Mouse (Mus musculus): Measurements from ENCODE around the gene Mia3.
A peak's percentile ranks its signal among the peaks of the same experiment; 100 is the strongest.
"Not testable (repeated sequence)": the region's sequence is repeated elsewhere in the genome, so short reads cannot be mapped to it uniquely, and the experiment has no call there.

Gene Mia3

DNA sequence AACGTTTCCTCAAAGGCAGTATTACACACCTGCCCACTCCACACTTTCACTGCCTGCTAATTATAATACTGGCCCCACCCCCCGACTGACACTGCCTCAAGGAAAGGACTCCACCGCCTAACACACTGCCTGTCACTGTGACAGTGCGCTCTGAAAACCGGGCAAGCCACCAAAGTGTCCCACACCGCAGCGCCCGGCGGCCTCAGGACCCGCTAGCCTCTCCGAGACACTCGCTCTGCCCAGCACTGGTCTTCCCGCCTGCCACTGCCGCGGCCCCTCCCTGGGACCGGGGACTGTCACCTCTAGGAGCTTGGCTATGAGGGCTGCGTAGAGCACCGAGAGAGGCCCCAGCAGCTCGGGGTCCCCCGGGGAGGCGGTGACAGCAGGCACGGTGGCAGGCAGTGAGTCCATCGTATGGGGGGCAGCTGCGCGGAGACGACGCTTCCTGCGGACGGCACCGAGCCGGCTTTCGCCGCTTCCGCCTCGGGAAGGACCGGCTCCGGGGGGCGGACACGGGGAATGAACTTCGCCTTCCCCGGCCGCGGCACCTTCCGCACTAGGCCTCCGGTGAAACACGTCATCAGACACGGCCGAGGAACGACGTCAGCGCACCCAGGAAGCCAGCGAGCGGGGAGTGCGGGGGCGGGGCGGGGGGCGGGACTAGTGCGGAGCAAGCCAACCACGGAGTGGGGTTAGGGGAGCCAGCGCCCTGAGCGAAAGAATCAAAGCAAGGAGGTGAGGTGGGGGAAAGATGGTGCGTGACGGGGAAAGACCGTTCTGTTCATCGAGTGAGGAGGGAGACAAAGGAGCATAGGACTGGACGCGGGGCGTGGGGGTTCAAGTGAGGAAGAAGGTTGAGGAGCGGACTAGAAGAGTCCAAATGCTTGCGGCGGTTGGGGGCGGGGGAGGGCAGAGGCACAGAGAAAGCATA, 24.2 kb downstream of the Mia3 start:
- peak; percentile 97 for DNase-seq (ENCODE audit: low read depth, low spot score)

GRCm38 (mm10) chr1:183342902-183343301, 26.5 kb downstream of the Mia3 start:
- not testable (repeated sequence) for DNase-seq (ENCODE audit: low read depth, low spot score)

GRCm38 (mm10) chr1:183327171-183327570, 42.2 kb downstream of the Mia3 start:
- DNase-seq (ENCODE audit: low read depth, low spot score) = no peak

DNA sequence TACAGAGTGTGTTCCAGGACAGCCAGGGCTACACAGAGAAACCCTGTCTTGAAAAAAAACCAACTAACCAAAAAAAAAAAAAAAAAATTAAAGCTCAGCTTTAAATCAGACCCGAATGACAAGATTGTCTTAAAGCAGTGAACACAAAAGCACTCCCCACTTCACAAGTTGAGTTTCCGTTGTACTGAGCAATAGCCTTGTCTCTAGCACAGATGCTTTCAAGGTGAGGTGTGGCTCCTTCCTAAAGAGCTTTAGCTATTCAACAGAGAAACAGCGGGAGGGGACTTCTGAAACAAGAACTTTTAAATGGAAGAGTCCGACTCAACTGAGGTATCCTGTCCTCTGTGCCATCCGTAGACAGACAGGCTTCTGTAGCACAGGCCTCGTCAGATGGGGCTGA, 44.9 kb downstream of the Mia3 start:
- DNase-seq (ENCODE audit: low read depth, low spot score) = no peak

DNA sequence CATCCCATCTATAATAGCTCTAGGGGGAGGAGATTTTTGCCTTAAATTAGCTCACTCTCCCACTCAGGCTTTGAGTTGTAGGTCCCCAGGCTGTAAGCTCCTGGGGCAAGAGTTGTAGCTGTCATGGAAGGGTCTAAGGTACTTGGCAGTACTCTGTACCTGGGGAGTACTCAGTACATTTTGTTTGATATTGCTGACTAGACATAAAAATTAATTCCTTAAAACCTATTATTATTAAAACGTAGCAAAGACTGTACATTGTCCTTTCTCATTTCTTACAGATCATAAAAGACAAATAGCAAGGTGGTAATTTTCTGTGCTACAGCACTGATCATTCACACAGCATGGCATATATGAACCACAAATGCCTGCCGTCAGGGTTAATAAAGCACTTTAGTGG, 45.4 kb downstream of the Mia3 start:
- no peak for DNase-seq (ENCODE audit: low read depth, low spot score)

GRCm38 (mm10) chr1:183322496-183322895, 46.9 kb downstream of the Mia3 start:
- not testable (repeated sequence) for DNase-seq (ENCODE audit: low read depth, low spot score)

DNA sequence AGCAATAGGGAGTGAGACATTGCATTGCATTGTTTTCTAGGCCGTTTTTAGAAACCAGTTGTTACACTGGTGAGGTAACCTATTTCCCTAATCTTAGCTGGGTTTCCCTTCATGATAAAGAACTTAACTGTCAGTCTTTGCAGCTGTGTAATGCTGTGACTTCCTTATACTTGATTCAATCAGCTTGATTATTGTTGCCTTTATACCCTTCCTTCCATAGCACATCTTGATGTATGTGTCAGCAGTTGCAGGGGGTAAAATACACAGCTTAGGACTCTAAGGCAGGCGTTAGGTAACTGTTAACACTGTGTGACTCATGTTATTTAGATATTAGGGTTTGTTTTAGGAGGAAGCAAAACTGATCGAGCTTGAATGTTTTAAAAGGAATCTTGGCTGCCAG, 48.6 kb downstream of the Mia3 start:
- DNase-seq (ENCODE audit: low read depth, low spot score) = no peak

GRCm38 (mm10) chr1:183315783-183316182, 53.6 kb downstream of the Mia3 start:
- DNase-seq (ENCODE audit: low read depth, low spot score) = no peak

DNA sequence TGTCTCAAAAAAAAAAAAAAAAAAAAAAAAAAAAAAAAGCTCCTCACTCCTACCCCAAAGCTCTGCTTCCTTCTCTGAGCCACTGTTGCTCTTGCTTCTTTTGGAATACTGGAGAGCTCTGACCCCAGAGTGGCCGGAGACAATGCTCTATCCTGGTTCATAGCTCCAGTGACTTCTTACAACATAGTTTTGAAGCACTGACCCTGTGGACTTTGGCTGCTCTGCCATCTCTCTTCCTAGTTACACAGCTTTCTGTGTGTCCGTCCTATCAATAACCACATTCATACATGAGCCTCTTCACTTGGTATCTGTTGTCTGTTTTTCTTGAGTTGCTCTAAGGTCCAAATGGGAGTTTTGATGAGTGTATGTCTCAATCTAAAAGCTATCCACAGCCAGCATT, 57.3 kb downstream of the Mia3 start:
- DNase-seq (ENCODE audit: low read depth, low spot score) = no peak

- DNase-seq (ENCODE audit: low read depth, low spot score) = not testable (repeated sequence)
Observed at GRCm38 (mm10) chr1:183309601-183310000, 59.8 kb downstream of the Mia3 start.

GRCm38 (mm10) chr1:183308476-183308875, 60.9 kb downstream of the Mia3 start:
- no peak for DNase-seq (ENCODE audit: low read depth, low spot score)

DNA sequence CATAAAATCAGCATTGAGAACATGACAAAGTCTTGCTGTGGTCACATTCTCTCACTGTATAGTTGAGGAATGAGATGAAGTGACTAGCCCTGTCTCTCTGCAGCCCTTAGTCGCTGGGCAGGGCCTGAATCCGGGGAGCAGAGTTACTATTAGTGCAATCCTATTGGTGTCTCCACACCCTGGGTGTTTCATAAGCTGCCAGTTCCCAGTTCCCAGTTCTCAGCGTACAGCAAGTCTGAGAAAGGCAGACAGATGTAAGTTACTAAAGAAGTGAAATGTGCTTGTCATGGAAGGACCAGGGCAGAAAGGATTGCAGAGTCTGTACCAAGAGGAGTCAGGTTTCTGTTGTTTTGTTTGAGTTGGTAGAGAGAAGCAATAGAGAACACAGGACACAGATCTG, 61.8 kb downstream of the Mia3 start:
- DNase-seq (ENCODE audit: low read depth, low spot score) = no peak

DNA sequence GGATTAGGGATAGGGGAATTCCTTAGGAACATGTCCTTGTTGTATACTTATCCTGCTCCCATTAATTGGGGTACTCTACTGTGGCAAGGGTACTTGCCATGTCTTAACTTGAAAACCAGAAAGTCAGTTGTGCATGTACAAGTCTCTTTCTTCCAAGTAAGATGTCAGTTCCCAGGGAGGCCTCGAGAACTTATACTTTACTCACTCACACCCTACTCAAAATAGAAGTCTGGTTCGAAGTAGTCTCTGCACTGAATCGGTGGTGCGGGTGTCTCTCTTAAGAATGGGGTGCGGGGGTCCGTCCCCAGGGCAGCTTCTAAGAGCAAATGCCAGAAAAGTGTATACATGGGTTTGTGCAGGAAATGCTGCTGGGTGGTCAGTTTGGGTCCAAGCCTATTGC, 70.2 kb downstream of the Mia3 start:
- DNase-seq (ENCODE audit: low read depth, low spot score) = peak; percentile 84

DNA sequence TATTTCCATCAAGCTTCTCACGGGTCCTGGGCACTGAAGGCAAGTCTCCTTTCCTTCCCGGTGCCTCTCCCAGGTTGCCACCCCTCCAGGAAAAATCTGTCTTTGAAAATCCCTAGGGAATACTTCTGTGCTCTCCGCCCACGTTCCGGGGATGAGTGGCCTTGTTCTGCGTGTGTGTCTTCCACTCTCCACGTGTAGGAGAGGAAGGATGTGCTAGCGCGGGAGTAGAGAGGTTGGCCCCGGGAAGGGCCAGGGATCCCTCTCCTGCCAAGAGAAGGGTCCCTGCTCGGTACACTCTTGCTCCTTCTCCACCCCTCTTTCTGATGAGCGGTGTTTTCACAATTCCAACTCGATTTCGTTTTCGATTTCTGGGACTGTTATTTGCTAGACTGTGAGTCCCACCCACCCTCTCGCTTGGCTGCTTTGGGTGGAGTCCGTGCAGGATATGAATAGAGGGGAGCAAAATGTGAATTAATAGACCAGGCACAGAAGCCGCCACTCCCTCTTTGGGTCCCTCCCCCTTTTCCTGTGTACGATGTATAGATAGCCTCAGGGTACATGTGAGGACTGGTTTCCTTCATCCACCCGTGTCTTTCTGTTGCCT, 71.4 kb downstream of the Mia3 start:
- peak; percentile 65 for DNase-seq (ENCODE audit: low read depth, low spot score)

DNA sequence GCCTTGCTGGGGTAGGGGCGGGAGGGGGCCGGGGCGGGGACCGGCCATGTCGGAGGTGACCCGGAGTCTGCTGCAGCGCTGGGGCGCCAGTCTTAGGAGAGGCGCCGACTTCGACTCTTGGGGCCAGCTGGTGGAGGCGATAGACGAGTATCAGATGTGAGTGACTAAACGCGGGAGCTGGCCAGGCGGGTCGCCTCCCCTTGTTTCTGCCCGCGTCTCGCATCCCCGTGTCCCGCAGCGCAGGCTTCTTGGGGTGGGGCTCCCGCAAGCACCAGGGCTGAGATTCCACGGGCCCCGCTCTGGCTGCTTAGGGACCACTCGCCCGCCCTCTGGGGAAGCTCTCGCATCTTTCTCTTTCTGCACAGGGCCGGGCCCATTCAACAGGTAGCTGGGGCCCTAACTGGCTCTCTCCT, 71.9 kb downstream of the Mia3 start:
- DNase-seq (ENCODE audit: low read depth, low spot score) = no peak

DNA sequence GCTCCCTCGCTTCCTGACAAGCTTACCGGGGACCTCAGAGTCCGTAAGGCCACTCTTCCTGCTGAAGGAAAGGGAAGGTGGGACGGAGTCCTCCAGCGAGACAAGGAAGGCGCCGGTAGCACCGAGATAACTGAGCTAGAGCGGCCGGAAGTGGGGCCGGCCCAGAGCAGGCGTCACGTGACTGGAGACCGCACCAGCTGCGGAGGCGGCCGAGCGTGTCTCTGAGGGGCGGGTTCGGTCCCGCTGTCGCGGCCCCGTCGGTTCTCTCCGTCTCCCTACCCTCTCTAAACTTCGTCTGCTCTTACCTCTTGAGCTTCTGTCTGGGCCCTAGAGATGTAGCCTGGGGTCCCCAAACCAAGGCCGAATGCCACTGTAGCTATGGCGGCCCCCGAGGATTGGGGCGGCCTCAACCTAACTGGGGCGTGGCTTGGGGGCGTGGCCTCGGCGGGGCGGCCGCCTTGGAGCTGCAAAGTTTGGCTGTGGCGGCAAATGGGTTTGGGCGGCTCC, 72.4 kb downstream of the Mia3 start, which contains the start of gene Brox:
TSS of gene Brox (minus strand) at position 393 of the 507 bp plus-strand sequence.
- peak; percentile 96 for DNase-seq (ENCODE audit: low read depth, low spot score)

- DNase-seq (ENCODE audit: low read depth, low spot score) = no peak
Observed at GRCm38 (mm10) chr1:183296465-183296864, 72.9 kb downstream of the Mia3 start, which contains the start of gene Aida. Aida (plus strand) TSS chr1:183296590.

DNA sequence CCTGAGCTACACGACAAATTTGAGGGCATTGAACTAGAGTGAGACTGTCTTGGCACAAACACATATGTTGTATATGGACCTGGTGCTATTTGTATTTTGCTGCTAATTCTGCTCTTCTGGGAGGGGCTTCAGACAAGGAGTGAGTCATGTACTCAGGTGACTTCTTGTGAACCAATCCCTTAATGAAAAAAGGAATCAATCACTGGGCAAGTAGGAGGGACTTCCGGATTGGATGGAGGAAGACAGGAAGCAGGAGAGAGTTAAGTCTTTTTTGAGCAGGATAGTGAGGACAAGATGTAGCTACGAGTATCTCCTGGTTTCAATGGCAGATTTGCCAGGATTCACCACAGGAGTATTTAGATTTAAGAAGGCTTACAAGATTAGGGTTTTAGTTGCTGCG, 79.8 kb downstream of the Mia3 start:
- DNase-seq (ENCODE audit: low read depth, low spot score) = no peak

DNA sequence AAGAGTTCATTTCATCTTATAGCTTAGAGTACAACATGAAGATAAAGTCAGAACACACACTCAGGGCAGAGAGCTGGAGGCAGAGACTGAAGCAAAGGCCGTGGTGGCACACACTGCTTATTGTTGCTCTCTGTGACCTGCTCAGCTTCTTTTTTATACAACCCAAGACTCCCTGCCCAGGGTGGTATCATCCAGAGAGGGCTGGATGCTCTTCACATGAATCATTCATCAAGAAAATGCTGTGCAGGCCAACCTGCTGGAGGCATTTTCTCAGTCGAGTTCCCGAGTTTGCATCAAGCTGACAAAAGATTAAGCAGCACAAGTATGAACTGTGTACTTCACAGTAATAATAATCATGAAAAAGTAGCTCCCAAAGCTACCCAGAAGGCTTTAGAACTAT, 81.0 kb downstream of the Mia3 start:
- no peak for DNase-seq (ENCODE audit: low read depth, low spot score)

Measured in brain, adult 2 months (tissue).